Mouse (Mus musculus): Measurements from ENCODE around the gene Gm14139. TPM values are rescaled to one million over a fixed set of nuclear protein-coding genes. Genes with fewer than 3 reads are reported as not detected.
"Not testable (repeated sequence)": the region's sequence is repeated elsewhere in the genome, so short reads cannot be mapped to it uniquely, and the experiment has no call there.

The Gm14139 gene
- polyA plus RNA-seq, 1 experiment from 2014 or later, result not detected

DNA sequence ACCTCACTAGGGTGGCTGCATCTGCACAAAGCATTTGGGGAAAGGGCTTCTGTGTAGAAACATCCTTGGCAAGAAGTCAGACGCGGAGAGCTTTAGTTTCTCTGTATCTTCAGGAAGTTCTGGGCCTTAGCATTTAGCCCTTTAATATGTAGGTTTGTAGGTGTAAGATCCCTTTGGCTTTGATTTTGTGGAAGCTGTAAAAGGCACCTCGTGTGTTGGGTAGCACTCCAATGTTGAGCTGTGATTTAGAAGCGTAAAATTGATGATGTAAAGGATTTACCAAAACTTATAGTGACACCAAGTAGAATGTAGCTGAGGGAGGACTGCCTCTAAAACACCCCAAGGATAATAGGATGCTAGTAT lies 36.8 kb downstream of the Gm14139 start:
- WGBS, result 7% methylated on average over 2 of the region's 4 CpGs

DNA sequence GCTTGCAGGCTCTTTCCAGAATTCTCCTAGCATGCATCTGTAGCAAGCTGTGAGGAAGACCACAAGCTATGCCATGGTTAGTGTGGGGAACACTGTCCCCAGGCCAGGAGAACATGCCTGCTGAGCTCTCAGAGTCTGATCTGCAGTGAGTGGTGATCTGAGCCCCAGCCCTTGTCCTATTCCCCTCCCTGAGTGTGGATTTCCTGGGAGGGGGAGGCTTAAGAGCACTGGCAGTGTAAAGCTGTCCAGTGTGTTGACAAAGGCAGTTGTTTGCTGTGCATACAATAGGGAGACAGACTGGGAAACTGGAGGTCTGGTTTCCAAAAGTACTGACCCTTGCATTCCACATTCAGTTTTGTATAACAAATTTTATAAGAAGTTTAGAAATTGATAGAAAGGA lies 41.7 kb downstream of the Gm14139 start:
- not testable (repeated sequence) for H3K36me3 ChIP-seq (ENCODE audit: control insufficient read depth, insufficient read depth, low read length); ATAC-seq; H3K4me1 ChIP-seq (ENCODE audit: control insufficient read depth, insufficient read depth, low read length); H3K27ac ChIP-seq (ENCODE audit: low read length); H3K4me2 ChIP-seq (ENCODE audit: low read length); H3K9ac ChIP-seq (ENCODE audit: low read depth, low read length); H3K27me3 ChIP-seq (ENCODE audit: control insufficient read depth, insufficient read depth, low read depth, low read length); H3K9me3 ChIP-seq (replicated peaks; ENCODE audit: control insufficient read depth, low read length, poor library complexity, severe bottlenecking); H3K4me3 ChIP-seq (ENCODE audit: low read depth, low read length)

More for the DNA sequence above, 36.8 kb downstream of the Gm14139 start:
- Histone ChIP-seq H3K4me2 (ENCODE audit: low read length) (peak overlapping the region; percentile 48), H3K9ac (ENCODE audit: low read depth, low read length) (peak overlapping the region; percentile 56; the same call in 1 of the 2 replicates), H3K27ac (ENCODE audit: low read length) (peak overlapping the region; percentile 28; the same call in 1 of the 2 replicates), H3K4me3 (ENCODE audit: low read depth, low read length) (peak overlapping the region; percentile 43)
- H3K4me1 ChIP-seq (ENCODE audit: control insufficient read depth, insufficient read depth, low read length); H3K9me3 ChIP-seq (replicated peaks; ENCODE audit: control insufficient read depth, low read length, poor library complexity, severe bottlenecking); H3K27me3 ChIP-seq (ENCODE audit: control insufficient read depth, insufficient read depth, low read depth, low read length); ATAC-seq; H3K36me3 ChIP-seq (ENCODE audit: control insufficient read depth, insufficient read depth, low read length): not testable (repeated sequence)

Other genes with a start within 250 kb of the Gm14139 start
- gene Zfp120, start 45.0 kb upstream of the Gm14139 start, polyA plus RNA-seq (2015; fragmentation: Nextera tagmentation; extraction: Ambion mirVana), result 11.3 and 11.8 TPM in 2 replicates
- not detected in 2 replicates for gene Gm10770, start 2.1 kb upstream of the Gm14139 start, polyA plus RNA-seq (2015; fragmentation: Nextera tagmentation; extraction: Ambion mirVana)
- gene Zfp937, start 36.3 kb downstream of the Gm14139 start, polyA plus RNA-seq (2015; fragmentation: Nextera tagmentation; extraction: Ambion mirVana), result 11.2 and 12.1 TPM in 2 replicates
- gene Gm21994, start 73.8 kb downstream of the Gm14139 start, polyA plus RNA-seq (2015; fragmentation: Nextera tagmentation; extraction: Ambion mirVana), result 3.1 and 3.4 TPM in 2 replicates
- not detected in 2 replicates for gene Gm14124, start 75.8 kb downstream of the Gm14139 start, polyA plus RNA-seq (2015; fragmentation: Nextera tagmentation; extraction: Ambion mirVana)
- gene Gm10130, start 141.9 kb downstream of the Gm14139 start, polyA plus RNA-seq (2015; fragmentation: Nextera tagmentation; extraction: Ambion mirVana), result 0.82 and 1.3 TPM in 2 replicates
- gene 3300002I08Rik, start 181.0 kb downstream of the Gm14139 start, polyA plus RNA-seq (2015; fragmentation: Nextera tagmentation; extraction: Ambion mirVana), result 14.7 and 15.7 TPM in 2 replicates